Mouse (Mus musculus) MEL (cell line): ENCODE data around the gene Plekha7. TPM values are rescaled to one million over a fixed set of nuclear protein-coding genes. Genes with fewer than 3 reads are reported as not detected.

ENCODE experiments used
- DNase-seq: peaks from one replicate; pipeline ENCODE4 v3.0.0; 2011; ENCODE audit warnings: low read depth, low spot score
- H3K27ac ChIP-seq: 2 replicates; pipeline ENCODE4 v1.5.1; 2012; ENCODE audit warnings: low read depth, mild to moderate bottlenecking, control low read depth, low read length, moderate library complexity; ENCODE audit not compliant: control insufficient read depth
- H3K27me3 ChIP-seq, 2 experiments: fragments of 150-350 bp in 1 of 2; sonication (generic) in 1 of 2; 2 replicates each; pipeline ENCODE4 v1.6.1; 2012; ENCODE audit warnings: low read length in 2 of 2, mild to moderate bottlenecking in 2 of 2, improper control_type of control experiment in 1 of 2, moderate library complexity in 1 of 2; ENCODE audit not compliant: insufficient read depth in 2 of 2, control insufficient read depth in 1 of 2
- H3K36me3 ChIP-seq, 2 experiments: 2 replicates each; pipeline ENCODE4 v1.6.1; 2012 to 2014; ENCODE audit warnings: low read length in 2 of 2, improper control_type of control experiment in 1 of 2, inconsistent platforms in 1 of 2, mild to moderate bottlenecking in 1 of 2; ENCODE audit not compliant: insufficient read depth in 2 of 2, control insufficient read depth in 1 of 2
- H3K4me1 ChIP-seq, 2 experiments: fragments of 150-350 bp in 1 of 2; sonication (generic) in 1 of 2; 2 replicates each; pipeline ENCODE4 v1.6.1; 2012; ENCODE audit warnings: low read length in 2 of 2, improper control_type of control experiment in 1 of 2, mild to moderate bottlenecking in 1 of 2; ENCODE audit not compliant: insufficient read depth in 2 of 2, control insufficient read depth in 1 of 2
- H3K4me3 ChIP-seq, 2 experiments: fragments of 150-350 bp in 1 of 2; sonication (generic) in 1 of 2; 2 replicates each; pipeline ENCODE4 v1.5.1; 2012; ENCODE audit warnings: low read depth in 2 of 2, low read length in 2 of 2, mild to moderate bottlenecking in 2 of 2, moderate library complexity in 2 of 2, control low read depth in 1 of 2, improper control_type of control experiment in 1 of 2; ENCODE audit not compliant: control insufficient read depth in 1 of 2, insufficient read depth in 1 of 2
- H3K79me2 ChIP-seq: 2 replicates; pipeline ENCODE4 v1.6.1; 2012; ENCODE audit warnings: mild to moderate bottlenecking, low read length, moderate library complexity; ENCODE audit not compliant: control insufficient read depth, poor library complexity, insufficient read depth
- H3K9ac ChIP-seq: 2 replicates; pipeline ENCODE4 v1.6.1; 2012; ENCODE audit warnings: low read depth, mild to moderate bottlenecking, control low read depth, low read length, moderate library complexity; ENCODE audit not compliant: control insufficient read depth, poor library complexity, severe bottlenecking
- H3K9me3 ChIP-seq: fragments of 150-350 bp; sonication (generic); replicated peaks from 2 replicates; pipeline ENCODE4 v1.6.1; 2012; ENCODE audit warnings: mild to moderate bottlenecking, low read length, improper control_type of control experiment, moderate library complexity; ENCODE audit not compliant: insufficient read depth
- CHD1 ChIP-seq: IDR thresholded peaks from 2 replicates; pipeline ENCODE4 v1.6.1; 2012; ENCODE audit warnings: low read depth, mild to moderate bottlenecking, inconsistent platforms, low read length, improper control_type of control experiment
- CHD2 ChIP-seq: IDR thresholded peaks from 2 replicates; pipeline ENCODE4 v1.6.1; 2011; ENCODE audit warnings: low read length, improper control_type of control experiment
- CTCF ChIP-seq, 3 experiments: IDR thresholded peaks in 2 of 3; conservative IDR thresholded peaks in 1 of 3; 2 replicates each; pipeline ENCODE4 v1.5.1; 2011 to 2012; ENCODE audit warnings: low read length in 3 of 3, low read depth in 2 of 3, mild to moderate bottlenecking in 2 of 3, improper control_type of control experiment in 1 of 3, inconsistent platforms in 1 of 3, mixed read lengths in 1 of 3, moderate library complexity in 1 of 3; ENCODE audit not compliant: control insufficient read depth in 1 of 3, insufficient read depth in 1 of 3, poor library complexity in 1 of 3, severe bottlenecking in 1 of 3
- ELF1 ChIP-seq: IDR thresholded peaks from 2 replicates; pipeline ENCODE4 v1.6.1; 2014; ENCODE audit warnings: low read depth, mild to moderate bottlenecking, inconsistent platforms, low read length, improper control_type of control experiment, moderate library complexity
- EP300 ChIP-seq, 2 experiments: IDR thresholded peaks; 2 replicates each; pipeline ENCODE4 v1.6.1; 2011; ENCODE audit warnings: improper control_type of control experiment in 2 of 2, low read length in 2 of 2, low read depth in 1 of 2, mild to moderate bottlenecking in 1 of 2
- ETS1 ChIP-seq: IDR thresholded peaks from 2 replicates; pipeline ENCODE4 v1.6.1; 2012; ENCODE audit warnings: low read depth, mild to moderate bottlenecking, inconsistent platforms, low read length, improper control_type of control experiment, moderate library complexity
- JUND ChIP-seq: IDR thresholded peaks from 2 replicates; pipeline ENCODE4 v1.6.1; 2011; ENCODE audit warnings: low read depth, mild to moderate bottlenecking, improper control_type of control experiment, low read length
- MAFK ChIP-seq: IDR thresholded peaks from 2 replicates; pipeline ENCODE4 v1.6.1; 2011; ENCODE audit warnings: low read depth, mild to moderate bottlenecking, low read length, improper control_type of control experiment, borderline replicate concordance
- MAZ ChIP-seq: IDR thresholded peaks from 2 replicates; pipeline ENCODE4 v1.6.1; 2012; ENCODE audit warnings: low read depth, mild to moderate bottlenecking, inconsistent platforms, low read length, improper control_type of control experiment
- MXI1 ChIP-seq: IDR thresholded peaks from 2 replicates; pipeline ENCODE4 v1.6.1; 2011; ENCODE audit warnings: mild to moderate bottlenecking, low read depth, low read length, improper control_type of control experiment
- MYB ChIP-seq: IDR thresholded peaks from 2 replicates; pipeline ENCODE4 v1.6.1; 2011; ENCODE audit warnings: mild to moderate bottlenecking, low read depth, low read length, improper control_type of control experiment
- MYC ChIP-seq: IDR thresholded peaks from 2 replicates; pipeline ENCODE4 v1.6.1; 2011; ENCODE audit warnings: low read depth, mild to moderate bottlenecking, low read length, improper control_type of control experiment, moderate library complexity
- NELFE ChIP-seq: IDR thresholded peaks from 2 replicates; pipeline ENCODE4 v1.6.1; 2011; ENCODE audit warnings: low read depth, low read length, improper control_type of control experiment
- POLR2AphosphoS5 ChIP-seq: IDR thresholded peaks from 2 replicates; pipeline ENCODE4 v1.6.1; 2012; ENCODE audit warnings: low read depth, borderline replicate concordance, mild to moderate bottlenecking, inconsistent platforms, low read length, moderate library complexity, mixed read lengths
- RAD21 ChIP-seq: IDR thresholded peaks from 2 replicates; pipeline ENCODE4 v1.6.1; 2011; ENCODE audit warnings: mild to moderate bottlenecking, low read depth, low read length, improper control_type of control experiment
- SIN3A ChIP-seq: IDR thresholded peaks from 2 replicates; pipeline ENCODE4 v1.6.1; 2012; ENCODE audit warnings: low read length, improper control_type of control experiment, inconsistent platforms
- TBP ChIP-seq: IDR thresholded peaks from 2 replicates; pipeline ENCODE4 v1.8.0; 2011; ENCODE audit warnings: low read depth, low read length, improper control_type of control experiment
- UBTF ChIP-seq: IDR thresholded peaks from 2 replicates; pipeline ENCODE4 v1.6.1; 2012; ENCODE audit warnings: low read depth, mild to moderate bottlenecking, inconsistent platforms, low read length, improper control_type of control experiment, moderate library complexity, borderline replicate concordance; ENCODE audit not compliant: insufficient read depth
- USF1 ChIP-seq: IDR thresholded peaks from 2 replicates; pipeline ENCODE4 v1.6.1; 2014; ENCODE audit warnings: low read depth, mild to moderate bottlenecking, inconsistent platforms, low read length, improper control_type of control experiment, moderate library complexity
- USF2 ChIP-seq, 2 experiments: IDR thresholded peaks; 2 replicates each; pipeline ENCODE4 v1.6.1; 2011 to 2012; ENCODE audit warnings: improper control_type of control experiment in 2 of 2, low read length in 2 of 2, borderline replicate concordance in 1 of 2, inconsistent platforms in 1 of 2, low read depth in 1 of 2, mild to moderate bottlenecking in 1 of 2; ENCODE audit not compliant: insufficient read depth in 1 of 2
- ZKSCAN1 ChIP-seq: IDR thresholded peaks from 2 replicates; pipeline ENCODE4 v1.6.1; 2012; ENCODE audit warnings: low read depth, mild to moderate bottlenecking, inconsistent platforms, low read length, improper control_type of control experiment, moderate library complexity
- ZMIZ1 ChIP-seq: IDR thresholded peaks from 2 replicates; pipeline ENCODE4 v1.6.1; 2012; ENCODE audit warnings: low read depth, mild to moderate bottlenecking, inconsistent platforms, low read length, improper control_type of control experiment, moderate library complexity
- ZNF384 ChIP-seq: IDR thresholded peaks from 2 replicates; pipeline ENCODE4 v1.6.1; 2012; ENCODE audit warnings: low read depth, mild to moderate bottlenecking, inconsistent platforms, low read length, improper control_type of control experiment
- polyA plus RNA-seq, 2 experiments: library from polyadenylated mRNA; stranded (reverse) in 1 of 2; unstranded in 1 of 2; fragments of >175 nt in 1 of 2; fragments of >200 nt in 1 of 2; gene quantifications; 2 replicates each; pipeline versions ENCODE4 v1.2.1 to v1.2.4; 2012; ENCODE audit warnings: low replicate concordance in 2 of 2, low read depth in 1 of 2; ENCODE audit not compliant: insufficient read length in 2 of 2, insufficient read depth in 1 of 2, missing spikeins in 1 of 2
- total RNA-seq: library from RNA; depleted of rRNA; stranded (reverse); fragments of 300-350 nt; gene quantifications from 2 replicates; pipeline ENCODE4 v1.2.3, GENCODE M21; 2012

Plekha7 gene
- total and polyA plus RNA-seq, 3 experiments: 4.4 to 14.5 TPM; not detected in 1

DNA sequence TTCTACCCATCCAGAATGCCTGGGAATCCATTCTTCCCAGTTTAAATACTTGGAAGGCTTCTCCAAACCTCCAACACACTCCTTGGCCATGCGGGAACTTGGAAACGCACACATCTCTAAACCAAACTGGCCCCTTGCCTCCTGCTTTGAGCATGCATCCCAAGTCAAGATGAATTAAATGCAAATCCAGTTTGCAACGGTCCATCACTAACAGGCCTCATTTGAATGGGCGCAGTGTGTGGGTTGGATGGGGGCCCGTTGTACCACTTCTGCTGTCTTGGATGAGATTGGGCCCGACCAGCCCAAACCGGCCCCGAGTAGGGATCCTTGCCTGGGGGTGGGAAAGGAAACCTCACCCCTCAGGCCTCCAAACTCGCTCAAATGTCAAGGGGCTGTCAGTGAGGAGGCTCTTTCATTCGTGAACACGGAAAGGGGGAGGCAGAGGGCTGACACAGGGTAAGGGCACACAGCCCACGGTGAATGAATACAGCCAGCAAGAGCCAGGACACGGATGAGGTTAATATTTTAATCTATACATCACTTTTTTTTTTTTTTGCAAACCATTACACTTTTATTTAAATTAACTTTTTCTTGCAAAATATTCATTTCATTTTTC lies 185.1 kb downstream of the Plekha7 start:
- H3K36me3 ChIP-seq: no peaks in the 10 kb centered on the region
- no peak overlapping the region for H3K27ac ChIP-seq
- TF ChIP-seq MXI1 (no peak), MAFK (no peak), ZKSCAN1 (no peak), RAD21 (no peak), MYC (no peak), CHD2 (no peak), NELFE (no peak), SIN3A (no peak), CTCF (IDR thresholded peaks at IDR 0.05 in 2 of 3, conservative IDR thresholded peaks at IDR 0.05 in 1 of 3; ENCODE audit: control insufficient read depth in 1 of 3, insufficient read depth in 1 of 3, low read depth in 2 of 3, low read length in 3 of 3, poor library complexity in 1 of 3, severe bottlenecking in 1 of 3) (no peak)
- no peak for DNase-seq
- no peaks in the 10 kb centered on the region for H3K79me2 ChIP-seq
- no peaks in the 10 kb centered on the region for H3K27me3 ChIP-seq
- no peaks in the 10 kb centered on the region for H3K4me1 ChIP-seq
- no peak overlapping the region for H3K9ac ChIP-seq
- H3K4me3 ChIP-seq: no peak overlapping the region
- no peaks in the 10 kb centered on the region for H3K9me3 ChIP-seq

- no peaks in the 10 kb centered on the region for H3K36me3 ChIP-seq
- no peaks in the 10 kb centered on the region for H3K4me1 ChIP-seq
- no peaks in the 10 kb centered on the region for H3K27me3 ChIP-seq
- no peak overlapping the region for H3K27ac ChIP-seq
- TF ChIP-seq ZMIZ1 (no peak), JUND (no peak), USF2 (IDR thresholded peaks at IDR 0.05; ENCODE audit: borderline replicate concordance in 1 of 2, insufficient read depth in 1 of 2, low read depth in 1 of 2, low read length in 2 of 2) (no peak), MAFK (no peak), TBP (no peak), EP300 (IDR thresholded peaks at IDR 0.05; ENCODE audit: low read depth in 1 of 2, low read length in 2 of 2) (no peak), POLR2AphosphoS5 (no peak), ZNF384 (no peak), ETS1 (no peak), USF1 (no peak), CHD1 (no peak), ELF1 (no peak), MAZ (no peak), MYB (no peak), UBTF (no peak)
- TF ChIP-seq, all 39 proteins: peak for 0
- Histone ChIP-seq H3K79me2 (no peaks in the 10 kb centered on the region), H3K4me3 (no peak overlapping the region), H3K9me3 (no peaks in the 10 kb centered on the region), H3K9ac (no peak overlapping the region)
- DNase-seq: no peak
These were observed 187.0 kb downstream of the Plekha7 start for GRCm38 (mm10) chr7:116121202-116121601.
